Mouse (Mus musculus) heart, embryonic 16.5 days (tissue): ENCODE measurements around the gene Nupl2. TPM values are rescaled to one million over a fixed set of nuclear protein-coding genes. Genes with fewer than 3 reads are reported as not detected.

ENCODE experiments used
- ATAC-seq: fragments of 200-750 bp; cut with Nextera tagmentation; replicated peaks from 2 replicates; pipeline ENCODE4 v1.8.0; 2017; ENCODE audit warnings: moderate number of reproducible peaks; ENCODE audit not compliant: insufficient read depth, low FRiP score; ENCODE audit errors: extremely low read depth
- H3K27ac ChIP-seq: fragments of 300-500 bp; sonication (generic); 2 replicates; pipeline ENCODE4 v1.5.1; 2014; ENCODE audit warnings: mild to moderate bottlenecking, low read length, control low read depth, moderate library complexity
- H3K27me3 ChIP-seq: fragments of 300-500 bp; sonication (generic); 2 replicates; pipeline ENCODE4 v1.6.1; 2014; ENCODE audit warnings: low read length, mixed read lengths; ENCODE audit not compliant: control insufficient read depth, insufficient read depth
- H3K36me3 ChIP-seq: fragments of 300-500 bp; sonication (generic); 2 replicates; pipeline ENCODE4 v1.6.1; 2014; ENCODE audit not compliant: control insufficient read depth, insufficient read depth
- H3K4me1 ChIP-seq: fragments of 300-500 bp; sonication (generic); 2 replicates; pipeline ENCODE4 v1.6.1; 2014; ENCODE audit warnings: low read length, mixed read lengths; ENCODE audit not compliant: control insufficient read depth, insufficient read depth
- H3K4me2 ChIP-seq: fragments of 300-500 bp; sonication (generic); 2 replicates; pipeline ENCODE4 v1.6.1; 2014; ENCODE audit warnings: low read depth, mild to moderate bottlenecking, control low read depth, low read length
- H3K4me3 ChIP-seq: fragments of 300-500 bp; sonication (generic); 2 replicates; pipeline ENCODE4 v1.5.1; 2014; ENCODE audit warnings: mild to moderate bottlenecking, control low read depth, low read length
- H3K9ac ChIP-seq: fragments of 300-500 bp; sonication (generic); 2 replicates; pipeline ENCODE4 v1.6.1; 2014; ENCODE audit warnings: low read length, control low read depth
- H3K9me3 ChIP-seq: fragments of 300-500 bp; sonication (generic); replicated peaks from 2 replicates; pipeline ENCODE4 v1.6.1; 2016; ENCODE audit warnings: low read length; ENCODE audit not compliant: control insufficient read depth
- WGBS: fragments of 180-500 bp; shearing (Covaris S2); extraction: QIAGEN DNeasy Blood & Tissue Kit; methylation state at CpG from one replicate; pipeline ENCODE4 v1.1.7; 2014; 5-methylcytosine and 5-hydroxymethylcytosine counted together
- polyA plus RNA-seq: library from polyadenylated mRNA; unstranded; fragments of >200 nt; fragmentation: Nextera tagmentation; extraction: Ambion mirVana; gene quantifications from 2 replicates; pipeline ENCODE4 v1.2.1, GENCODE M21; 2015

The Nupl2 gene
- polyA plus RNA-seq, 1 experiment from 2014 or later, result 13.2 TPM

DNA sequence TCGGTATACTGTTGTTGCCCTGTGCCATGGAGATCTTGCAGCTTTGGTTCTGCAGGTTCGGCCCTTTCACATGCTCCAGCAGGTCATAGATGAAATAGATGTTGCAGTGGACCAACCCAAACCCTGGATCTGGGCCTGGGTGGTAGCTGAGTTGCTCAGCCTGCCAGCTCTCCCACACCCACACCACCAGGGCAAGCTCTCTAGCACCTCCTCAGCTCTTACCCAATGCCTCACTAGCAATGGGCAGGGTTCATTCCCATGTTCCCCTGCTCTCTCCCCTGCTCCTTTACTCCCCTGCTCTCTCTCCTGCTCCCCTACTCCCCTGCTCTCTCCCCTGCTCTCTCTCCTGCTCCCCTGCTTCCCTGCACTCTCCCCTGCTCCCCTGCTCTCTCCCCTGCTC, 27.1 kb downstream of the Nupl2 start:
- WGBS, result 81% methylated on average over 2 of the region's 2 CpGs
- H3K27me3 ChIP-seq, result no peaks in the 10 kb centered on the region
- no peaks in the 10 kb centered on the region for H3K4me1 ChIP-seq
- no peaks in the 10 kb centered on the region for H3K36me3 ChIP-seq
- H3K9me3 ChIP-seq, result 0 out of 2 replicates have a peak, but pooled peaks cover 2% of the 10 kb centered on the region
- no peak overlapping the region for H3K4me3 ChIP-seq
- no peak overlapping the region for H3K27ac ChIP-seq
- no peak overlapping the region for H3K4me2 ChIP-seq
- ATAC-seq, result no peak
- no peak overlapping the region for H3K9ac ChIP-seq

- H3K9ac ChIP-seq, result no peak overlapping the region
- 80% methylated on average over 4 of the region's 4 CpGs for WGBS
- ATAC-seq, result no peak
- no peaks in the 10 kb centered on the region for H3K4me1 ChIP-seq
- no peaks in the 10 kb centered on the region for H3K9me3 ChIP-seq
- H3K4me3 ChIP-seq, result no peak overlapping the region
- no peak overlapping the region for H3K4me2 ChIP-seq
- no peak overlapping the region for H3K27ac ChIP-seq
- no peaks in the 10 kb centered on the region for H3K27me3 ChIP-seq
- no peaks in the 10 kb centered on the region for H3K36me3 ChIP-seq
Observed at GRCm38 (mm10) chr5:24201006-24201405, 36.2 kb downstream of the Nupl2 start.

GRCm38 (mm10) chr5:24202492-24202891, 37.7 kb downstream of the Nupl2 start:
- Histone ChIP-seq H3K4me2 (no peak overlapping the region), H3K9me3 (no peaks in the 10 kb centered on the region), H3K4me3 (no peak overlapping the region), H3K27ac (no peak overlapping the region), H3K27me3 (no peaks in the 10 kb centered on the region), H3K36me3 (no peaks in the 10 kb centered on the region), H3K4me1 (no peaks in the 10 kb centered on the region), H3K9ac (no peak overlapping the region)
- WGBS, result 64% methylated on average over 5 of the region's 5 CpGs
- ATAC-seq, result no peak

DNA sequence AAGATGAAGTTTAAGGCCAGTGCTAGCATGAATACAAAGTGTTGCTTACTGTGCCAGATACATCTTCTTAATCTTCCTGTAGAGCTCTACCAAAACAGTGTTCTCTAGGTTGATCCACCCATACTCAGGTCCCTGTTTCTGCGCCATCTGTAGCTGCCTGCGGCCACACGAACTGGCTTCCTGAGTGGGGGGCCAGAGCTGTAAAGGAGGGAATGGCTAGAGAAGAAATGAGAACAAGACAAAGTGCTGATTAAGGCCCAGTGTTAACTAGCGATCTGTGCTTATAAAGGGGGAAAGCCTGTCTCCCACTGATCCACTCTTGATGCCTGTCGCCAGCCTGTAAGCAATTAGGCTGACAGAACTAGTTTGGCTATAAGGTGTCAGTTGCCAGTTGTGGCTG, 38.5 kb downstream of the Nupl2 start:
- Histone ChIP-seq H3K27me3 (no peaks in the 10 kb centered on the region), H3K4me2 (no peak overlapping the region), H3K36me3 (no peaks in the 10 kb centered on the region), H3K27ac (no peak overlapping the region), H3K4me3 (no peak overlapping the region), H3K4me1 (no peaks in the 10 kb centered on the region), H3K9ac (no peak overlapping the region), H3K9me3 (no peaks in the 10 kb centered on the region)
- ATAC-seq, result no peak
- 77% methylated on average over 5 of the region's 5 CpGs for WGBS

GRCm38 (mm10) chr5:24207965-24208364, 43.2 kb downstream of the Nupl2 start:
- H3K27ac ChIP-seq, result no peak overlapping the region
- H3K36me3 ChIP-seq, result no peaks in the 10 kb centered on the region
- no peak for ATAC-seq
- 67% methylated on average over 10 of the region's 10 CpGs for WGBS
- H3K4me3 ChIP-seq, result no peak overlapping the region
- H3K4me1 ChIP-seq, result no peaks in the 10 kb centered on the region
- no peak overlapping the region for H3K4me2 ChIP-seq
- H3K9me3 ChIP-seq, result no peaks in the 10 kb centered on the region
- H3K9ac ChIP-seq, result no peak overlapping the region
- no peaks in the 10 kb centered on the region for H3K27me3 ChIP-seq

GRCm38 (mm10) chr5:24208505-24208904, 43.7 kb downstream of the Nupl2 start:
- WGBS, result 70% methylated on average over 5 of the region's 5 CpGs
- H3K27ac ChIP-seq, result no peak overlapping the region
- H3K27me3 ChIP-seq, result no peaks in the 10 kb centered on the region
- no peak for ATAC-seq
- H3K36me3 ChIP-seq, result no peaks in the 10 kb centered on the region
- H3K9ac ChIP-seq, result no peak overlapping the region
- H3K9me3 ChIP-seq, result no peaks in the 10 kb centered on the region
- no peak overlapping the region for H3K4me2 ChIP-seq
- no peaks in the 10 kb centered on the region for H3K4me1 ChIP-seq
- no peak overlapping the region for H3K4me3 ChIP-seq

GRCm38 (mm10) chr5:24213861-24214546, 49.2 kb downstream of the Nupl2 start:
- Histone ChIP-seq H3K9ac (no peak overlapping the region), H3K36me3 (no peaks in the 10 kb centered on the region), H3K27ac (no peak overlapping the region), H3K4me2 (no peak overlapping the region), H3K4me3 (no peak overlapping the region), H3K27me3 (no peaks in the 10 kb centered on the region), H3K4me1 (no peaks in the 10 kb centered on the region), H3K9me3 (no peaks in the 10 kb centered on the region)
- 43% methylated on average over 3 of the region's 3 CpGs for WGBS
- no peak for ATAC-seq

GRCm38 (mm10) chr5:24214547-24214878, 49.8 kb downstream of the Nupl2 start:
- no peak overlapping the region for H3K9ac ChIP-seq
- ATAC-seq, result no peak
- H3K4me2 ChIP-seq, result no peak overlapping the region
- no peaks in the 10 kb centered on the region for H3K27me3 ChIP-seq
- no peaks in the 10 kb centered on the region for H3K9me3 ChIP-seq
- WGBS, result 72% methylated on average over 1 of the region's 1 CpGs
- no peak overlapping the region for H3K27ac ChIP-seq
- H3K36me3 ChIP-seq, result no peaks in the 10 kb centered on the region
- no peaks in the 10 kb centered on the region for H3K4me1 ChIP-seq
- no peak overlapping the region for H3K4me3 ChIP-seq

DNA sequence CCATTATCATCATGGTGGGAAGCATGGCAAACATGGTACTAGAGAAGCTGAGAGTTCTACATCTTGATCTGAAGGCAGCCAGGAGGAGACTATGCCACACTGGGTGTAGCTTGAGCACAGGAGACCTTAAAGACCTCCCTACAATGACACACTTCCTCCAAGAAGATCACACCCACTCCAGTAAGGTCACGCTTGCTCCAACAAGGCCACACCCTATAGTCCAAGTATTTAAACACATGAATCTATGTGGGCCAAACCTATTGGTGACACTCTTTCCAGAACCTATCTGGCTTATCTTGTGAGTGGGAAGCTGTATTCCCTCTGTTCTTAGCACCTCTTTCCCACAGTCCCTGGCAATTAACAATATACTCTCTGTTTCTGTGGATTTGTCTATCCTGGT, 50.1 kb downstream of the Nupl2 start:
- H3K36me3 ChIP-seq, result no peaks in the 10 kb centered on the region
- no peaks in the 10 kb centered on the region for H3K9me3 ChIP-seq
- ATAC-seq, result no peak
- H3K27me3 ChIP-seq, result no peaks in the 10 kb centered on the region
- no peaks in the 10 kb centered on the region for H3K4me1 ChIP-seq
- H3K27ac ChIP-seq, result no peak overlapping the region
- no peak overlapping the region for H3K4me2 ChIP-seq
- WGBS, result 92% methylated on average over 1 of the region's 1 CpGs
- H3K4me3 ChIP-seq, result no peak overlapping the region
- no peak overlapping the region for H3K9ac ChIP-seq
